ENCODE assay signal across 13 mouse cellular contexts in the genomic region with DNA sequence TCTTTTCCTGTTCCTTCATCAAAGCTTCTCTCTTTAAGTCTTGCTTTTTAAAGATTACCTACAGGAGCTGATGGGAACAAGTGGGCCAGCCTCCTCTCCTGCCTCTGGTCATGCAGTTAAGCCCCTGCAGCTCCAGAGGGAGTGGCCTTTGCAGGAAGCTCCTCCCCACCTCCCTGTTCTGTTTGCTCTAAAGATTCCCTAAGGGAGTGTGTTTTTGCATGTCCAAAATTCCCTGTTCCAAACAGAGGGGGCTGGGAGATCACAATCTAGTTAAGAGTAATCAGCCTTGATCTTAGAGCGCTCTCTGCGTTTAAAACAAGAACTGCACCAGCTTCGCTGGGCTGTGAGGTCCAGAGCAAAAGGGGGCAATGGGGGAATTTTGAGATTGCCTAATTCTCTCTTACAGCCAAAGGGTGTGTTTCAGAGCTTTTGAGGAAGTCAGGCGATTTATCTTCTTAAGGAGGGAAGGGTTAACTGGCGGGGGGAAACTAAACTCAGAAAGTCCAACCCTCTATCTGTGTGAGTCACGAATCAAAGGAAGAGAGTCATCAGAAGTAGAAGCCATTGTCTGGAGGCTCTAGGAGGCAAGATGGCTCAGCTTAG. TPM values are rescaled to one million over a fixed set of nuclear protein-coding genes. Genes with fewer than 3 reads are reported as not detected.
DNase-seq lines count a peak whose midpoint lies in the region; ATAC-seq and TF ChIP-seq lines count a peak whose summit lies in the region.
"Not testable (repeated sequence)": the region's sequence is repeated elsewhere in the genome, so short reads cannot be mapped to it uniquely, and the experiment has no call there.
"Had no signal": no experiment of that assay in that cellular context is flagged by ENCODE, and none has a peak within 500 bp of the region (broad histone marks: within the 10 kb centered on the region; RNA-seq: fewer than 3 reads in every experiment).

No protein-coding gene starts in this region.

- H3K9ac ChIP-seq in ES-E14 (ENCODE audit: insufficient read depth, low read depth, low read length, poor library complexity, severe bottlenecking); kidney, postnatal 0 days (ENCODE audit: low read depth, low read length); liver, embryonic 13.5 days: not testable (repeated sequence)

- ATAC-seq in common myeloid progenitor, adult 5-6 weeks (replicated peaks; ENCODE audit: low read depth, poor library complexity, severe bottlenecking): peak; percentile 88
- peak; percentile 66 to 70 for ATAC-seq in hematopoietic stem cell, adult 5-6 weeks (replicated peaks in 1 of 2; ENCODE audit: insufficient read depth in 1 of 2, low FRiP score in 2 of 2, low TSS enrichment in 1 of 2, low read depth in 1 of 2, poor library complexity in 2 of 2, severe bottlenecking in 2 of 2)
- ATAC-seq in kidney, postnatal 0 days (replicated peaks; ENCODE audit: low FRiP score, low read depth): peak; percentile 67
- peak; percentile 47; the same call in 1 of the 2 replicates for ATAC-seq in liver, embryonic 13.5 days (ENCODE audit: low read depth)
- ATAC-seq in megakaryocyte, adult 5-6 weeks (ENCODE audit: poor library complexity, severe bottlenecking): peak; percentile 80

- 33% methylated on average over 6 of the region's 6 CpGs for whole genome bisulfite sequencing in kidney, postnatal 0 days
- 17% methylated on average over 6 of the region's 6 CpGs for WGBS in liver, embryonic 13.5 days (ENCODE audit: insufficient replicate concordance)

- H3K4me1 ChIP-seq in ES-E14 (ENCODE audit: control insufficient read depth in 2 of 2, insufficient read depth in 2 of 2, low read length in 2 of 2, poor library complexity in 1 of 2); kidney, postnatal 0 days (replicated peaks; ENCODE audit: insufficient read depth, low read length); liver, embryonic 13.5 days (replicated peaks): not testable (repeated sequence)

- in situ Hi-C loops in ES-E14 (cut with MboI; ENCODE audit: low sequenced_read_pairs in 2 of 2, unreplicated experiment in 2 of 2): not testable (repeated sequence)

- not testable (repeated sequence) for H3K4me3 ChIP-seq in ES-E14 (ENCODE audit: insufficient read depth in 1 of 2, low read depth in 1 of 2, low read length in 2 of 2, poor library complexity in 1 of 2, severe bottlenecking in 1 of 2); kidney, postnatal 0 days (replicated peaks; ENCODE audit: low read depth, low read length); liver, embryonic 13.5 days (replicated peaks)

- H3K9me3 ChIP-seq in ES-E14 (ENCODE audit: control insufficient read depth, insufficient read depth, low read depth, low read length); kidney, postnatal 0 days (replicated peaks; ENCODE audit: low read length); liver, embryonic 13.5 days (replicated peaks): not testable (repeated sequence)

- peak; percentile 38; the same call in 1 of the 2 replicates for TF ChIP-seq CTCF in kidney, postnatal 0 days (IDR thresholded peaks at IDR 0.05; ENCODE audit: low read depth)

- not testable (repeated sequence) for H3K27ac ChIP-seq in ES-E14 (ENCODE audit: insufficient read depth, low read depth, low read length, poor library complexity, severe bottlenecking); kidney, postnatal 0 days; liver, embryonic 13.5 days

- H3K4me2 ChIP-seq in kidney, postnatal 0 days (ENCODE audit: low read length); liver, embryonic 13.5 days: not testable (repeated sequence)

- DNase-seq in ES-E14 (ENCODE audit: low read depth, low spot score): peak; percentile 51
- peak; percentile 80 for DNase-seq in ZHBTc4 (ENCODE audit: low read depth, low spot score)
- peak; percentile 14 for DNase-seq in kidney, postnatal 0 days (ENCODE audit: low spot score)
- DNase-seq in liver, embryonic 13.5 days: not testable (repeated sequence)

- not testable (repeated sequence) for H3K27me3 ChIP-seq in kidney, postnatal 0 days (ENCODE audit: insufficient read depth, low read length); liver, embryonic 13.5 days

- H3K36me3 ChIP-seq in ES-E14 (ENCODE audit: control insufficient read depth, insufficient read depth, low read length, poor library complexity, severe bottlenecking); kidney, postnatal 0 days (ENCODE audit: insufficient read depth, low read length); liver, embryonic 13.5 days: not testable (repeated sequence)

RNA-seq across cellular contexts. Expression of a gene that starts 1.1 kb away (rescaled TPM):
- 0.27 and 0.63 TPM in 2 replicates for total RNA-seq in ES-E14 (2012; rRNA removed)
- 0.23 TPM in 1 of 2 replicates, not detected in the other for total RNA-seq in common myeloid progenitor, adult 5-6 weeks (2017)
- total RNA-seq in hematopoietic stem cell, adult 5-6 weeks (2017): not detected in 2 replicates
- polyA plus RNA-seq in kidney, postnatal 0 days (2015; fragmentation: Nextera tagmentation; extraction: Ambion mirVana): 0.34 and 0.51 TPM in 2 replicates
- not detected in 2 replicates for polyA plus RNA-seq in liver, embryonic 13.5 days (2015; fragmentation: Nextera tagmentation; extraction: Ambion mirVana)
- total RNA-seq in megakaryocyte, adult 5-6 weeks (2015): not detected in 2 replicates
- 0.16 TPM in 1 of 2 replicates, not detected in the other for total RNA-seq in megakaryocyte, adult 5-6 weeks (2017)
- total RNA-seq: megakaryocyte-erythroid progenitor cell, adult 5-6 weeks; neutrophil, adult 5-6 weeks had no signal
- polyA plus RNA-seq: heart, embryonic 12.5 days; inflammation-experienced regulatory T-cells, adult 6 months; limb, embryonic 10.5 days; liver, embryonic 11.5 days had no signal

RNA-seq across cellular contexts. Expression of a gene that starts 25.9 kb away (rescaled TPM):
- 65.5 and 107 TPM in 2 replicates for total RNA-seq in ES-E14 (2012; rRNA removed)
- total RNA-seq in common myeloid progenitor, adult 5-6 weeks (2017): 31.5 and 34.1 TPM in 2 replicates
- total RNA-seq in hematopoietic stem cell, adult 5-6 weeks (2017): 28.5 and 29.6 TPM in 2 replicates
- 90.6 and 93.4 TPM in 2 replicates for polyA plus RNA-seq in kidney, postnatal 0 days (2015; fragmentation: Nextera tagmentation; extraction: Ambion mirVana)
- 68.4 and 73.9 TPM in 2 replicates for polyA plus RNA-seq in liver, embryonic 13.5 days (2015; fragmentation: Nextera tagmentation; extraction: Ambion mirVana)
- 32.8 and 48.3 TPM in 2 replicates for total RNA-seq in megakaryocyte, adult 5-6 weeks (2015)
- total RNA-seq in megakaryocyte, adult 5-6 weeks (2017): 22.4 and 24.8 TPM in 2 replicates
